Mouse (Mus musculus): ENCODE data around the gene Grwd1.

- TF ChIP-seq USF1 (IDR thresholded peaks at IDR 0.05; ENCODE audit: low read depth), result no peak
- TF ChIP-seq CTCF (IDR thresholded peaks at IDR 0.05; ENCODE audit: control insufficient read depth, insufficient read depth, insufficient read length), result no peak
- TF ChIP-seq MAX (IDR thresholded peaks at IDR 0.05), result no peak
- no peak for TF ChIP-seq CEBPB (IDR thresholded peaks at IDR 0.05; ENCODE audit: low read depth)
Measured at GRCm38 (mm10) chr7:45813787-45814779, 16.7 kb downstream of the Grwd1 start, which contains the start of gene Cyth2.
